Mouse (Mus musculus): ENCODE data around the gene Gm10718.
"Not testable (repeated sequence)": the region's sequence is repeated elsewhere in the genome, so short reads cannot be mapped to it uniquely, and the experiment has no call there.

Gene Gm10718

GRCm38 (mm10) chr9:3023312-3023984, at the start of gene Gm10718:
Gene Gm10718, plus strand, starts transcription at chr9:3023547.
- not testable (repeated sequence) for H3K27me3 ChIP-seq (ENCODE audit: control insufficient read depth, insufficient read depth, low read length, poor library complexity, severe bottlenecking); DNase-seq (ENCODE audit: low read depth, low spot score); H3K36me3 ChIP-seq (ENCODE audit: control insufficient read depth, insufficient read depth, low read length, poor library complexity, severe bottlenecking)

- not testable (repeated sequence) for H3K36me3 ChIP-seq (ENCODE audit: control insufficient read depth, insufficient read depth, low read length, poor library complexity, severe bottlenecking); H3K27me3 ChIP-seq (ENCODE audit: control insufficient read depth, insufficient read depth, low read length, poor library complexity, severe bottlenecking)
- peak; percentile 49 for DNase-seq (ENCODE audit: low read depth, low spot score)
Measured at GRCm38 (mm10) chr9:3000445-3000972, 22.8 kb upstream of the Gm10718 start, which contains the start of gene Gm10722. Gene Gm10722, plus strand, starts transcription at chr9:3000922.

GRCm38 (mm10) chr9:3001006-3001405, 22.3 kb upstream of the Gm10718 start:
- not testable (repeated sequence) for H3K27me3 ChIP-seq (ENCODE audit: control insufficient read depth, insufficient read depth, low read length, poor library complexity, severe bottlenecking); H3K36me3 ChIP-seq (ENCODE audit: control insufficient read depth, insufficient read depth, low read length, poor library complexity, severe bottlenecking); DNase-seq (ENCODE audit: low read depth, low spot score)

GRCm38 (mm10) chr9:3001948-3002659, 21.2 kb upstream of the Gm10718 start:
- H3K36me3 ChIP-seq (ENCODE audit: control insufficient read depth, insufficient read depth, low read length, poor library complexity, severe bottlenecking); H3K27me3 ChIP-seq (ENCODE audit: control insufficient read depth, insufficient read depth, low read length, poor library complexity, severe bottlenecking): not testable (repeated sequence)
- peak; percentile 28 for DNase-seq (ENCODE audit: low read depth, low spot score)

GRCm38 (mm10) chr9:3002794-3003396, 20.5 kb upstream of the Gm10718 start, which contains the start of gene Gm11168:
Gene Gm11168, plus strand, starts transcription at chr9:3003346.
- DNase-seq (ENCODE audit: low read depth, low spot score); H3K36me3 ChIP-seq (ENCODE audit: control insufficient read depth, insufficient read depth, low read length, poor library complexity, severe bottlenecking); H3K27me3 ChIP-seq (ENCODE audit: control insufficient read depth, insufficient read depth, low read length, poor library complexity, severe bottlenecking): not testable (repeated sequence)

GRCm38 (mm10) chr9:3006179-3006578, 17.2 kb upstream of the Gm10718 start:
- DNase-seq (ENCODE audit: low read depth, low spot score); H3K27me3 ChIP-seq (ENCODE audit: control insufficient read depth, insufficient read depth, low read length, poor library complexity, severe bottlenecking); H3K36me3 ChIP-seq (ENCODE audit: control insufficient read depth, insufficient read depth, low read length, poor library complexity, severe bottlenecking): not testable (repeated sequence)

- H3K27me3 ChIP-seq (ENCODE audit: control insufficient read depth, insufficient read depth, low read length, poor library complexity, severe bottlenecking); H3K36me3 ChIP-seq (ENCODE audit: control insufficient read depth, insufficient read depth, low read length, poor library complexity, severe bottlenecking); DNase-seq (ENCODE audit: low read depth, low spot score): not testable (repeated sequence)
Measured at GRCm38 (mm10) chr9:3006636-3007035, 16.7 kb upstream of the Gm10718 start.

GRCm38 (mm10) chr9:3007272-3007671, 16.1 kb upstream of the Gm10718 start:
- peak; percentile 25 for DNase-seq (ENCODE audit: low read depth, low spot score)
- not testable (repeated sequence) for H3K36me3 ChIP-seq (ENCODE audit: control insufficient read depth, insufficient read depth, low read length, poor library complexity, severe bottlenecking); H3K27me3 ChIP-seq (ENCODE audit: control insufficient read depth, insufficient read depth, low read length, poor library complexity, severe bottlenecking)

GRCm38 (mm10) chr9:3009331-3009730, 14.0 kb upstream of the Gm10718 start:
- H3K27me3 ChIP-seq (ENCODE audit: control insufficient read depth, insufficient read depth, low read length, poor library complexity, severe bottlenecking); H3K36me3 ChIP-seq (ENCODE audit: control insufficient read depth, insufficient read depth, low read length, poor library complexity, severe bottlenecking); DNase-seq (ENCODE audit: low read depth, low spot score): not testable (repeated sequence)

GRCm38 (mm10) chr9:3012054-3012621, 11.2 kb upstream of the Gm10718 start:
- H3K36me3 ChIP-seq (ENCODE audit: control insufficient read depth, insufficient read depth, low read length, poor library complexity, severe bottlenecking); DNase-seq (ENCODE audit: low read depth, low spot score); H3K27me3 ChIP-seq (ENCODE audit: control insufficient read depth, insufficient read depth, low read length, poor library complexity, severe bottlenecking): not testable (repeated sequence)

- not testable (repeated sequence) for H3K27me3 ChIP-seq (ENCODE audit: control insufficient read depth, insufficient read depth, low read length, poor library complexity, severe bottlenecking); DNase-seq (ENCODE audit: low read depth, low spot score); H3K36me3 ChIP-seq (ENCODE audit: control insufficient read depth, insufficient read depth, low read length, poor library complexity, severe bottlenecking)
Measured at GRCm38 (mm10) chr9:3012733-3013279, 10.5 kb upstream of the Gm10718 start, which contains the start of gene Gm10721. Gene Gm10721, plus strand, starts transcription at chr9:3013140.

GRCm38 (mm10) chr9:3015354-3015753, 8.0 kb upstream of the Gm10718 start, which contains the start of gene Gm10720:
Gene Gm10720, plus strand, starts transcription at chr9:3015654.
- not testable (repeated sequence) for DNase-seq (ENCODE audit: low read depth, low spot score); H3K27me3 ChIP-seq (ENCODE audit: control insufficient read depth, insufficient read depth, low read length, poor library complexity, severe bottlenecking); H3K36me3 ChIP-seq (ENCODE audit: control insufficient read depth, insufficient read depth, low read length, poor library complexity, severe bottlenecking)

- not testable (repeated sequence) for DNase-seq (ENCODE audit: low read depth, low spot score); H3K36me3 ChIP-seq (ENCODE audit: control insufficient read depth, insufficient read depth, low read length, poor library complexity, severe bottlenecking); H3K27me3 ChIP-seq (ENCODE audit: control insufficient read depth, insufficient read depth, low read length, poor library complexity, severe bottlenecking)
Measured at GRCm38 (mm10) chr9:3015896-3016295, 7.5 kb upstream of the Gm10718 start.

- H3K36me3 ChIP-seq (ENCODE audit: control insufficient read depth, insufficient read depth, low read length, poor library complexity, severe bottlenecking); H3K27me3 ChIP-seq (ENCODE audit: control insufficient read depth, insufficient read depth, low read length, poor library complexity, severe bottlenecking); DNase-seq (ENCODE audit: low read depth, low spot score): not testable (repeated sequence)
Measured at GRCm38 (mm10) chr9:3017108-3017507, 6.2 kb upstream of the Gm10718 start, which contains the start of gene Gm10719. Gene Gm10719, plus strand, starts transcription at chr9:3017408.
